Mouse (Mus musculus) myocyte (in vitro differentiated cells): ENCODE results near the gene Dusp5. TPM values are rescaled to one million over a fixed set of nuclear protein-coding genes. Genes with fewer than 3 reads are reported as not detected.

Experiments used
- H3K27me3 ChIP-seq: one replicate; pipeline ENCODE4 v1.6.1; 2011; ENCODE audit not compliant: control insufficient read depth, insufficient read depth, insufficient read length
- H3K36me3 ChIP-seq: one replicate; pipeline ENCODE4 v1.6.1; 2011; ENCODE audit not compliant: control insufficient read depth, insufficient read depth
- H3K4me2 ChIP-seq: one replicate; pipeline ENCODE4 v1.6.1; 2011; ENCODE audit warnings: low read depth, control low read depth
- H3K4me3 ChIP-seq: one replicate; pipeline ENCODE4 v1.5.1; 2011; ENCODE audit warnings: mild to moderate bottlenecking, control low read depth, moderate library complexity
- H3K79me2 ChIP-seq: one replicate; pipeline ENCODE4 v1.6.1; 2011; ENCODE audit not compliant: control insufficient read depth, insufficient read depth
- H3ac ChIP-seq: one replicate; pipeline ENCODE4 v1.6.1; 2011; ENCODE audit not compliant: control insufficient read depth, insufficient read length
- CEBPB ChIP-seq: IDR thresholded peaks from 2 replicates; pipeline ENCODE4 v1.6.1; 2011; ENCODE audit warnings: mild to moderate bottlenecking, moderate library complexity; ENCODE audit not compliant: poor library complexity, insufficient read depth, severe bottlenecking
- E2F4 ChIP-seq: IDR thresholded peaks from one replicate; pipeline ENCODE4 v1.6.1; 2011; ENCODE audit warnings: mild to moderate bottlenecking, control low read depth, moderate library complexity; ENCODE audit not compliant: insufficient read depth
- MAX ChIP-seq: IDR thresholded peaks from one replicate; pipeline ENCODE4 v1.6.1; 2011; ENCODE audit warnings: low read depth, mild to moderate bottlenecking, control low read depth
- MYOD1 ChIP-seq, 3 experiments: IDR thresholded peaks; one replicate each; pipeline ENCODE4 v1.6.1; 2011; ENCODE audit warnings: control low read depth in 2 of 3, low read depth in 2 of 3, mild to moderate bottlenecking in 2 of 3, moderate library complexity in 1 of 3; ENCODE audit not compliant: insufficient read length in 2 of 3, control insufficient read depth in 1 of 3
- MYOG ChIP-seq, 3 experiments: IDR thresholded peaks; one replicate each; pipeline ENCODE4 v1.6.1; 2011; ENCODE audit warnings: control low read depth in 2 of 3, low read depth in 2 of 3, mild to moderate bottlenecking in 2 of 3; ENCODE audit not compliant: insufficient read length in 2 of 3, control insufficient read depth in 1 of 3, insufficient read depth in 1 of 3
- POLR2A ChIP-seq: IDR thresholded peaks from one replicate; pipeline ENCODE4 v1.6.1; 2011; ENCODE audit warnings: low read depth, mild to moderate bottlenecking, control low read depth, moderate library complexity; ENCODE audit not compliant: insufficient read length
- POLR2AphosphoS2 ChIP-seq: IDR thresholded peaks from one replicate; pipeline ENCODE4 v1.6.1; 2011; ENCODE audit warnings: low read depth, control low read depth; ENCODE audit not compliant: insufficient read length
- REST ChIP-seq: IDR thresholded peaks from one replicate; pipeline ENCODE4 v1.6.1; 2011; ENCODE audit warnings: mild to moderate bottlenecking, control low read depth, moderate library complexity; ENCODE audit not compliant: insufficient read depth, insufficient read length
- SRF ChIP-seq: IDR thresholded peaks from one replicate; pipeline ENCODE4 v1.6.1; 2011; ENCODE audit warnings: low read depth; ENCODE audit not compliant: control insufficient read depth, insufficient read length
- TCF12 ChIP-seq: IDR thresholded peaks from one replicate; pipeline ENCODE4 v1.6.1; 2011; ENCODE audit warnings: mild to moderate bottlenecking, control low read depth; ENCODE audit not compliant: poor library complexity, insufficient read depth, severe bottlenecking
- TCF3 ChIP-seq: IDR thresholded peaks from one replicate; pipeline ENCODE4 v1.6.1; 2011; ENCODE audit warnings: low read depth, control low read depth; ENCODE audit not compliant: insufficient read length
- USF1 ChIP-seq: IDR thresholded peaks from one replicate; pipeline ENCODE4 v1.6.1; 2011; ENCODE audit warnings: low read depth, mild to moderate bottlenecking, control low read depth, moderate library complexity
- polyA plus RNA-seq: library from polyadenylated mRNA; unstranded; fragments of >200 nt; fragmentation: generic; extraction: Trizol; gene quantifications from one replicate; pipeline ENCODE4 v1.2.1, GENCODE M21; 2012; ENCODE audit warnings: missing spikeins

The Dusp5 gene
- polyA plus RNA-seq, 1 experiment: 4.5 TPM

DNA sequence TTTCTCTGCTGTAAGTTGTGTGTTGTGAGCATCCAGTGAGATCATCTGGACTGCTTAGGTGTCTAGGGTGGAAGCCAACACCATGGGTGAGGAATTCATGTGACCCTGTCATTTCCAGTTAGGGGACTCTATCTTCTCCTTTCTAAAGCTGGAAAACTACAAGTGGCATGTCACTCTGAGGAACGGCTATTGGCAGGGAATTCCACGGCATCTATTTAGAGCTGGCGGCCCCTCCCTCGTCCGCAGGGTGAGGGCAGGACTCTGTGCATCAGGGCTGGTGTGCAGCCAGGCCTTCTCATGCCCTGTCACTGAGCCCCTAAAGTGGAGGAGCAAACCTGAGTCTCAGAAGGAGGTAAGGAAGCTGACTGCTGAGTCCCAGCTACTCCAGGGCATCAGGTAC, 35.0 kb upstream of the Dusp5 start:
- no peak overlapping the region for H3K4me3 ChIP-seq
- no peak overlapping the region for H3K4me2 ChIP-seq
- no peak overlapping the region for H3ac ChIP-seq
- H3K27me3 ChIP-seq: no peaks in the 10 kb centered on the region
- H3K36me3 ChIP-seq: no peaks in the 10 kb centered on the region
- TF ChIP-seq REST (no peak), MAX (no peak), MYOD1 (IDR thresholded peaks at IDR 0.05; ENCODE audit: control insufficient read depth in 1 of 3, insufficient read length in 2 of 3, low read depth in 2 of 3) (no peak), USF1 (no peak), CEBPB (no peak), TCF3 (no peak), E2F4 (no peak), POLR2AphosphoS2 (no peak), MYOG (IDR thresholded peaks at IDR 0.05; ENCODE audit: control insufficient read depth in 1 of 3, insufficient read depth in 1 of 3, insufficient read length in 2 of 3, low read depth in 2 of 3) (no peak), SRF (no peak), POLR2A (no peak), TCF12 (no peak)
- no peaks in the 10 kb centered on the region for H3K79me2 ChIP-seq

DNA sequence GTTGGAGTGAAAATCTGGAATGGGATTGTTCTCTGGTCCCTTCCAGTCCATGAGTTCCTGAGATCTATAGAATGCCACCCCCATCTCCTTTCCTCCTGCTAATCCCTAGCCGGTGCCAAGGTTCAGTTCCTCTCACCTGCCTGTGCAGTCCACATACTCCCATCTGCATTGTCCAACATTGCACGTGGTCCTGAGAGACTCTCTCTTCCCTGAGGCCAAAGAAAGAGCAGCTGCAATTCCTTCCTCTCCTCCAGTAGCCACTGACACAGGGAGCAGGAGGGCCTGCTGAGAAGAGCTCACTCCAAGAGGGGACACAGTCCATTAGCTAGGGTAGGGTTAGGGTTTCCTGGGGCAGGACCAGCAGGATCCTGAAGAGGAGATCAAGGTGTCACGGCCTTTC, 31.0 kb upstream of the Dusp5 start:
- H3K36me3 ChIP-seq: no peaks in the 10 kb centered on the region
- TF ChIP-seq POLR2A (no peak), MYOD1 (IDR thresholded peaks at IDR 0.05; ENCODE audit: control insufficient read depth in 1 of 3, insufficient read length in 2 of 3, low read depth in 2 of 3) (no peak), POLR2AphosphoS2 (no peak), E2F4 (no peak), REST (no peak), TCF12 (no peak), SRF (no peak), USF1 (no peak), TCF3 (no peak), MYOG (IDR thresholded peaks at IDR 0.05; ENCODE audit: control insufficient read depth in 1 of 3, insufficient read depth in 1 of 3, insufficient read length in 2 of 3, low read depth in 2 of 3) (no peak), CEBPB (no peak), MAX (no peak)
- H3K4me3 ChIP-seq: no peak overlapping the region
- no peak overlapping the region for H3K4me2 ChIP-seq
- H3ac ChIP-seq: no peak overlapping the region
- no peaks in the 10 kb centered on the region for H3K79me2 ChIP-seq
- no peaks in the 10 kb centered on the region for H3K27me3 ChIP-seq

DNA sequence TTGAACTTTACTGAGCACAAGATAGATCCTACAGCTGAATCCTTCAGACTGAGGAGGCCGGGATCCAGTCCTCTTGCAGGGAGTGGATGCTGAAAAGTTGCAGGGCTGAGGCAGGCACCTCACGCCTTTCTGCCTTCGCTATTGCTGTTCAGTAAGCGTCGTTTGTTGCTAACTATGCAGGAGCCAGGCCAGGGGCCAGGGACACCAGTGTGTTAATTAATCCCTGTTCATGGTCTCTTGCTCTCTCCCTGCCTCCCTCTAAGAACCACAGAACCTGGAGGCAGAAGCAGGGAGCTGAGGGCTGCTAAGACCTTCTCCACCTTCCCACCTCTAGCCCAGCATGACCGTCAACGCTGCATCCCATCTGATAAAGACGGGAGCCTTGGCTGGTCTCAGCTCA, 29.9 kb upstream of the Dusp5 start:
- H3K79me2 ChIP-seq: no peaks in the 10 kb centered on the region
- no peaks in the 10 kb centered on the region for H3K36me3 ChIP-seq
- H3K4me3 ChIP-seq: no peak overlapping the region
- H3K4me2 ChIP-seq: no peak overlapping the region
- no peak for TF ChIP-seq POLR2AphosphoS2
- TF ChIP-seq SRF: no peak
- no peak for TF ChIP-seq MYOD1 (IDR thresholded peaks at IDR 0.05; ENCODE audit: control insufficient read depth in 1 of 3, insufficient read length in 2 of 3, low read depth in 2 of 3)
- no peak for TF ChIP-seq REST
- TF ChIP-seq TCF3: no peak
- no peak overlapping the region for H3ac ChIP-seq
- H3K27me3 ChIP-seq: no peaks in the 10 kb centered on the region

GRCm38 (mm10) chr19:53499451-53499940, 29.4 kb upstream of the Dusp5 start:
- no peak for TF ChIP-seq SRF
- TF ChIP-seq POLR2AphosphoS2: no peak
- TF ChIP-seq TCF3: no peak
- TF ChIP-seq REST: no peak
- no peak for TF ChIP-seq POLR2A
- TF ChIP-seq CEBPB: no peak
- TF ChIP-seq MYOG (IDR thresholded peaks at IDR 0.05; ENCODE audit: control insufficient read depth in 1 of 3, insufficient read depth in 1 of 3, insufficient read length in 2 of 3, low read depth in 2 of 3): no peak
- TF ChIP-seq MYOD1 (IDR thresholded peaks at IDR 0.05; ENCODE audit: control insufficient read depth in 1 of 3, insufficient read length in 2 of 3, low read depth in 2 of 3): no peak
- no peak for TF ChIP-seq USF1
- TF ChIP-seq E2F4: no peak
- Histone ChIP-seq H3K4me3 (no peak overlapping the region), H3K27me3 (no peaks in the 10 kb centered on the region), H3K4me2 (no peak overlapping the region), H3K36me3 (no peaks in the 10 kb centered on the region), H3K79me2 (no peaks in the 10 kb centered on the region), H3ac (no peak overlapping the region)
